Mouse (Mus musculus): ENCODE data around the gene Kdm2b.
A peak's percentile ranks its signal among the peaks of the same experiment; 100 is the strongest.

Gene Kdm2b

GRCm38 (mm10) chr5:122989551-122990330, at the start of gene Kdm2b:
Gene Kdm2b, minus strand, starts transcription at chr5:122989823.
- no peak for DNase-seq (ENCODE audit: low spot score)

GRCm38 (mm10) chr5:123039120-123039752, 49.6 kb upstream of the Kdm2b start:
- no peak for DNase-seq (ENCODE audit: low spot score)

- DNase-seq (ENCODE audit: low spot score): no peak
Observed at GRCm38 (mm10) chr5:123038115-123038514, 48.5 kb upstream of the Kdm2b start.

- DNase-seq (ENCODE audit: low spot score): no peak
Observed at GRCm38 (mm10) chr5:123035564-123035963, 45.9 kb upstream of the Kdm2b start.

GRCm38 (mm10) chr5:123035089-123035488, 45.5 kb upstream of the Kdm2b start:
- no peak for DNase-seq (ENCODE audit: low spot score)

GRCm38 (mm10) chr5:123033646-123034160, 44.1 kb upstream of the Kdm2b start:
- DNase-seq (ENCODE audit: low spot score): no peak

- DNase-seq (ENCODE audit: low spot score): no peak
Observed at GRCm38 (mm10) chr5:123031312-123031711, 41.7 kb upstream of the Kdm2b start.

- no peak for DNase-seq (ENCODE audit: low spot score)
Observed at GRCm38 (mm10) chr5:123029729-123030128, 40.1 kb upstream of the Kdm2b start.

- DNase-seq (ENCODE audit: low spot score): no peak
Observed at GRCm38 (mm10) chr5:123027436-123027835, 37.8 kb upstream of the Kdm2b start.

- no peak for DNase-seq (ENCODE audit: low spot score)
Observed at GRCm38 (mm10) chr5:123026414-123026813, 36.8 kb upstream of the Kdm2b start.

GRCm38 (mm10) chr5:123024965-123025573, 35.4 kb upstream of the Kdm2b start:
- DNase-seq (ENCODE audit: low spot score): no peak

GRCm38 (mm10) chr5:123024312-123024711, 34.7 kb upstream of the Kdm2b start:
- DNase-seq (ENCODE audit: low spot score): no peak

GRCm38 (mm10) chr5:123023049-123023448, 33.4 kb upstream of the Kdm2b start:
- DNase-seq (ENCODE audit: low spot score): no peak

GRCm38 (mm10) chr5:123021438-123021837, 31.8 kb upstream of the Kdm2b start:
- no peak for DNase-seq (ENCODE audit: low spot score)

- DNase-seq (ENCODE audit: low spot score): no peak
Observed at GRCm38 (mm10) chr5:123020426-123020825, 30.8 kb upstream of the Kdm2b start.

GRCm38 (mm10) chr5:123019336-123020016, 29.9 kb upstream of the Kdm2b start:
- DNase-seq (ENCODE audit: low spot score): no peak

- DNase-seq (ENCODE audit: low spot score): no peak
Observed at GRCm38 (mm10) chr5:123017504-123017903, 27.9 kb upstream of the Kdm2b start.

GRCm38 (mm10) chr5:123015915-123016314, 26.3 kb upstream of the Kdm2b start:
- DNase-seq (ENCODE audit: low spot score): no peak

- DNase-seq (ENCODE audit: low spot score): peak; percentile 95
Observed at GRCm38 (mm10) chr5:123014753-123015701, 25.4 kb upstream of the Kdm2b start, which contains the start of gene Orai1. Gene Orai1, plus strand, starts transcription at chr5:123015074.

GRCm38 (mm10) chr5:123013599-123014315, 24.1 kb upstream of the Kdm2b start:
- DNase-seq (ENCODE audit: low spot score): peak; percentile 65
